Mouse (Mus musculus): ENCODE data around the gene Dscam. TPM values are rescaled to one million over a fixed set of nuclear protein-coding genes. Genes with fewer than 3 reads are reported as not detected.

The Dscam gene
- polyA plus RNA-seq, 1 experiment, result 0.10 TPM

GRCm38 (mm10) chr16:97135003-97135827 is 35.3 kb downstream of the Dscam start:
- 80% methylated on average over 10 of the region's 10 CpGs for WGBS
- no peak for DNase-seq (ENCODE audit: low read depth, low spot score)

GRCm38 (mm10) chr16:97127296-97127695 is 43.3 kb downstream of the Dscam start:
- WGBS, result 53% methylated on average over 2 of the region's 2 CpGs
- no peak for DNase-seq (ENCODE audit: low read depth, low spot score)

DNA sequence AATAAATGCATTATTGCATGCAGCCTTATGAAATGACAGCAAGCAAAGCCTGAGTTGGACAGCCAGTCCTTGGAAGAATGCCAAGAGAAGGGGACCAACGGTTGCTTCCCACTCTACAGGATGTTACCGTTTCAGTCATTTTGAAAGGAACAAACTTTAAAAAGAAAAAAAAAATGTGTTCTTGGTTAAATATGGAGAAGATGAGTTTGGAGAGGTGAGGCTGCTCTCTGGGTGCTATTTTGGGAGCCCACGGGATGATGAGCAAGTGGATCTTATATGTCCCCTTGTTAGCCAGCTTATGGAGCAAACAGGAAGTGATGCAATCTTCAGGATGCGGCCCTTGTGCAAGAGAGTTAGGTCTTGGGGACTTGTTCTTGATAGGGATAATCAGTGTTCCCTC is 60.5 kb downstream of the Dscam start:
- DNase-seq (ENCODE audit: low read depth, low spot score), result no peak
- 65% methylated on average over 4 of the region's 4 CpGs for WGBS

GRCm38 (mm10) chr16:97105266-97105665 is 65.3 kb downstream of the Dscam start:
- WGBS, result 63% methylated on average over 2 of the region's 2 CpGs
- no peak for DNase-seq (ENCODE audit: low read depth, low spot score)

GRCm38 (mm10) chr16:97103046-97103445 is 67.5 kb downstream of the Dscam start:
- 63% methylated on average over 2 of the region's 2 CpGs for WGBS
- DNase-seq (ENCODE audit: low read depth, low spot score), result no peak

DNA sequence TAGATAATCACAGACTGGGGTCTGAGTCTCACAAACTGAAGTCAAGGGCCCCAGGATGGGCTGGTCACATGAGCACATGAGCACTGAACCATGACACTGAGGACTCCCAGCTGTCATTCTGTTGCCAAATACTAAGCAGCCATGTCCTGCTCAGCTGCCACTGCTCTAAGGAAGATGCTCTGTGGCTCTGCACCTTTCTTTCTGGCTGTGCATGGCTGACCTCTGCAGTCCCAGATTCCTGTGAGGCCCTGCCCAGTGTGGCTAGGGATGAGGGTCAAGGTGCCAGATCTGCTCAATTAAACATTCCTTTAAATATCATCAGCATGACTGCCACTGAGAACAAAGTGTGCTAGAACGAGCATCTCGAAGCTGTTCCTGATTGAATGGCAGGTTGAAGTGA is 70.5 kb downstream of the Dscam start:
- no peak for DNase-seq (ENCODE audit: low read depth, low spot score)
- 59% methylated on average over 2 of the region's 2 CpGs for WGBS

DNA sequence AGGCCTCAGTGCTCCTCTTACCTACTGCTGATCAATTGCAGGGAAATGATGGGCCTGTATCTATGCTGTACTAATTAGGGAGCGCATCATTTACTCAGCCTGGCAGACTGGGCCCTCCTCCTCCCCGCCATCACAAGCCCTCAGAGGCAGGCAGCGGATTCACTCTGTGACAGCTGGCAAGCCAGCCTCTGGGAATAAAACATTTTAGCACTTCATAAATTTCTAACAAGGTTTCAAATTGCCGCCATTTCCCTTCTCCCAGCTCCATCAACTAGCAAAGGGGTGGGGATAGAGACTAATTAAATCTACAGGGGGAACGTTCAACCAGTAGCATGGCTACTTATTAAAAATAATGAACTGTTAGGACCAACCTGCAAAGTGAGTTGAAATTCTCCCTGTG is 72.0 kb downstream of the Dscam start:
- 58% methylated on average over 5 of the region's 5 CpGs for WGBS
- no peak for DNase-seq (ENCODE audit: low read depth, low spot score)

- no peak for DNase-seq (ENCODE audit: low read depth, low spot score)
- WGBS, result 63% methylated on average over 2 of the region's 2 CpGs
Measured at GRCm38 (mm10) chr16:97096709-97097108, 73.8 kb downstream of the Dscam start.

DNA sequence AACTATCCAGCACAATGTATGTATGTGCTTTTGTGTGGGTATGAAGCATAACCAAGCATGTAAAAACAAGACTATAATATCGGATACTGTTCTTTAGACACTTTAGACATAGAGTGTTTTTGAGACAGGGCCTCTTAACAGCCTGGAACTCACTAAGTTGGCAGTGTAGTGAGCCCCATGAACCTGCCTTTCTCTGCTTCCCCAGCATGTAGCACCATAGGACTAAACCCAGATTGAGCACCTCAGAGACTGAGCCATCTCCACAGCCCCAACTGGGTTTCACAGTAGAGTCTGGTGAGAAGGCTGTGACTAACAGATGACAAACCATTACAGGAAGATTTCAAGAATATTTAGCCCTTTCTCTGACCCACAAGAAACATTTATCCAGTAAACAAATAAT is 75.1 kb downstream of the Dscam start:
- no peak for DNase-seq (ENCODE audit: low read depth, low spot score)
- WGBS, result 96% methylated on average over 1 of the region's 1 CpGs

GRCm38 (mm10) chr16:97089339-97089738 is 81.2 kb downstream of the Dscam start:
- DNase-seq (ENCODE audit: low read depth, low spot score), result no peak
- WGBS, result 44% methylated on average over 3 of the region's 3 CpGs

- no peak for DNase-seq (ENCODE audit: low read depth, low spot score)
Measured at GRCm38 (mm10) chr16:97083694-97084093, 86.9 kb downstream of the Dscam start.

GRCm38 (mm10) chr16:97075920-97076572 is 94.5 kb downstream of the Dscam start:
- no peak for DNase-seq (ENCODE audit: low read depth, low spot score)
- WGBS, result 27% methylated on average over 4 of the region's 4 CpGs

More at GRCm38 (mm10) chr16:97083694-97084093, 86.9 kb downstream of the Dscam start:
- 78% methylated on average over 2 of the region's 2 CpGs for WGBS

GRCm38 (mm10) chr16:97075137-97075902 is 95.2 kb downstream of the Dscam start:
- no peak for DNase-seq (ENCODE audit: low read depth, low spot score)
- 68% methylated on average over 6 of the region's 6 CpGs for WGBS

DNA sequence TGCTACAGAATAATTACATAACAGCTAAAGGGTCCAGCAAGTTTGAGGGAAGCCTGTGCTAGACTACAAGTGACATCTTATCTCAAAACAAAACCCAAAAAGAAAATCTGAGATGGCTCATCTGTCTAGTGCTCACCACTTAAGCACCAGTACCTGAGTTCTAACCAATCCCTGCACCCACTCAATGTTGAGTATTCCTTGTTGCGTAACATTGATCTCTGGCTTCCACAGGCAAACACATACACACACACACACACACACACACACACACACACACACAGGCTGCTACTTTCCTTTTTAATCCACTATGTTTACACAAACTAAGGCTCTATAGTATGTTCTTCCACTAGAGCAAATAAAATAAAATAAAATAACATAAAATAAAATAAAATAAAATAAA is 96.7 kb downstream of the Dscam start:
- no peak for DNase-seq (ENCODE audit: low read depth, low spot score)

DNA sequence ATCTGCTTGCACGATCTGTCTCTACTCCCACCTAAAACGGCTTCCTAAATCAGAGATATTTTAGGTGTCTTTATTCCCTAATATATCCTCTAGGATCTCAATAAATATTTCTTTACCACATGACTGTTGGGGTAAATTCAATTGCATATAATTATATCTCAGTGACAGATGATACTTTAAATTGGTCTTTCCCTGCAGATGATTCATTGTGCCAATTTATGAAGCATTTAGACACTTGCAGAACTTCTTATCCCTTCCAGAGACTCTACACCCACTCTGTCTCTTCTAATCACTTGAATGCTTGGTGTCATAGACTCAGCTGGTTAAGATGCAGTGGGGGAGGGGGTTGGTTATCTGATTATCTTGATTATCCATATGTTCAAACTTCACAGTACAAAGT is 97.9 kb downstream of the Dscam start:
- no peak for DNase-seq (ENCODE audit: low read depth, low spot score)
- 89% methylated on average over 2 of the region's 2 CpGs for WGBS

More for the DNA sequence above, 96.7 kb downstream of the Dscam start:
- 82% methylated on average over 1 of the region's 1 CpGs for WGBS

DNA sequence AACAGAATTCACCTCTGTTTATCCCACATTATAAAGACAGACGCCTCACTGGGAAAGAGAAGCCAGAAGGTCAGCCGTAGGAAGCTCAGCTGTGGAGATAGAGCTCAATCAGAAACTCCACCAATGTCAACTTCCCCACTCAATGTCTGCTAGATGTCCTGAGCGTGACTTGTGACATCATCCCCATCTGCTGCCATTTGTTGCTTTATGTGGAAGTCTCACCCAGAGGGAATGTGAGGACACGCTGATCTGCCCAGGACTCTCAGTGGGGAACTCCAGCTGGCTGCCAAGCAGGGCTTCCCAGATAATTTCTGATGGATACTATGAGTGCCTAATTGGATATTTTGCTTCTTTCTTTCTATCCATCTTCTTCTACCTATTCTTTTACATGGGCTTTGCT is 103.7 kb downstream of the Dscam start:
- no peak for DNase-seq (ENCODE audit: low read depth, low spot score)
- 60% methylated on average over 4 of the region's 4 CpGs for WGBS

- no peak for DNase-seq (ENCODE audit: low read depth, low spot score)
- WGBS, result 80% methylated on average over 3 of the region's 3 CpGs
Measured at GRCm38 (mm10) chr16:97062207-97062606, 108.3 kb downstream of the Dscam start.

DNA sequence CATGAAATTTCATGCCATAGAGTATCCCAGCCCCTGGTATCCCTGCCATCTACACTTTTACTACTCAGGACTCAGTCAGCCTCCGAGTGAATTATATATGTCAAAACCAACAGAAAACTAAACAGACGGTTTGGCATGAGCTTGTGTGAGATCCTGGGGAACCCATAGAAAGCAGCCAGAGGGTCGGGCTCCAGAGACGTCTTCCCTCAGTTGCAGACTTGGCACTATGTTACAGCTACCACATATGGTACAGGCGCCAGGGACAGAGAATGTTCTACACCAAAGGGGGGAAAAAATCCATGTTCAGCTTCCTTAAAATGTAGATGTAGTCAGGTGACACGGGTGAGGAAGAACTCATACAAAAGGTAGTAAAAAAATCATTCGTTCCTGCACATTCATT is 109.2 kb downstream of the Dscam start:
- 80% methylated on average over 7 of the region's 7 CpGs for WGBS

DNA sequence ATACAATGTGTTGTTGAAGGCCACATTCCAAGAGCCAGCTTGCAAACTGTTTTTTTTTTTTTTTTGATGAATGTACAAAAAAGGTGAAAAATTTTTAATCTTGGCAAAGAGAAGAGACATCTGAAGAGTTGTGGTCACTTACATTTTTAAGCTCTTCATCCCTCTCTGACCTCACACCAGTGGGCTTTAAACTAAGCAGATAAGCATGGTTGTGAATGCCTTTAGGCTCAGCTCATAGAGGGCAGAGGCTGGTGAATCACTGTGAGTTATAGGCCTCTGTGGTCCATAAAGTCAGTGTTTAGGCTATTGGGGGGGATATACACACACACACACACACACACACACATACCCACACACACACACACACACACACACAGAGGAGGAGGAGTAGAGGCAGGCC is 109.8 kb downstream of the Dscam start:
- DNase-seq (ENCODE audit: low read depth, low spot score), result no peak

More for the DNA sequence above, 109.2 kb downstream of the Dscam start:
- DNase-seq (ENCODE audit: low read depth, low spot score), result no peak

GRCm38 (mm10) chr16:97060276-97060675 is 110.3 kb downstream of the Dscam start:
- 73% methylated on average over 4 of the region's 4 CpGs for WGBS
- no peak for DNase-seq (ENCODE audit: low read depth, low spot score)

Measured in large intestine, adult 2 months (tissue).